Mouse (Mus musculus): ENCODE data around the gene Acly.
A peak's percentile ranks its signal among the peaks of the same experiment; 100 is the strongest.
"Not testable (repeated sequence)": the region's sequence is repeated elsewhere in the genome, so short reads cannot be mapped to it uniquely, and the experiment has no call there.

Acly gene

DNA sequence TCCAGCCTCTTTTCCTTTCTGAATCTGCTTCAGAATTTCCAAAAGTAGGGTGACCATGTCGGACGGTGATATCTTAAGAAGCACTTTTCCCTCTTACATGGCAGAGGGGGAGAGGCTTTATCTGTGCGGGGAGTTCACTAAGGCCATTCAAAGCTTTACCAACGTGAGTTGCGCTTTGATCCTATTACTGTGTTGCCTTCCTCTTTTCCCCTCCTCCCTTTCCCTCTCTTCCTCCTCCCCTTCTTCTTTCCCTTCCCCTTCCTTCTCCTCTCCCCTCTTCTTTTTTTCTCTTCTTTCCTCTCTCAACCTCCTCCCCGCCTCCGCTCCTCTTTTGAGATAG is 17.9 kb upstream of the Acly start:
- no peak for DNase-seq (ENCODE audit: low spot score in 2 of 2)

DNA sequence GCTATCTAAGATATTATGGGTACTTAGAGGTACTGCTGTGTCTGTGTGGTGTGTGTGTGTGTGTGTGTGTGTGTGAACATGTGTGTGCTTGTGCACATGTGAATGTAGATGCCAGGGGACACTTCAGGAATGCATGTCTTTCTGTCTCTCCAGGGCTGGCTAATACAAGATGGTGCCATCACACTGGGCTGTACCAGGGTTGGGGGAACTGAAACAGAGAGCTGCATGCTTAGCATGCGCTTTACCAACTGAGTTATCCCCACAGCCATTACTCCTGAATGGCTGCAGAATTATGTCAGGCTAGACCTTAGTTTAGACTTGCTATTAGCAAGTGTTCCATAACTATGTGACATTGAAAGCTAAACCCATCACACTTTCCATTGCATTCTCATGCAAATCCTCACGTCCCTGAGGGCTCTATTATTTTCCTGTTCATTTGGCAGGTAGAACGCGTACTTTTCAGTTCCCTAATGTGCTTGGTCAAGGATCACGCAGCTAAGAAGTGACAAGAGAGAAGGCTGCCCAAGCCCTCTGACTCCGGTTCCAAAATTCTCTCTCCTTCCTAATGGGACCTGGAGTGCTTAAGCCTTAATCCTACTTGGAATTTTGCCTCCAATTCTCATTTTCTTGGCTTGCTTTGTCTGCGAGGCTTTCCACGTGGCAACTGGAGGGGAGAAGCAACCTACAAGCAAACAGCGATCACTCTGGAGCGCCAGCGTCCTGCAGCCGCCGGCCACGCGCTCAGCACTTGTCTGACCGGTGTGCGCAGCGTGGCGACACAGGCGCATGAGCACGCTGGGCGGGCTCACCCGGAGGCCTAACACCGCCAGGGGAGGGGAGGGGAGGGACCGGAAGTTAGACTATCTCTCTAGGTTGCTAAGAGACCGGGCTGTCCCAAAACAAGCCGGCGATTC is 17.3 kb upstream of the Acly start, which contains the start of gene Ttc25:
Gene Ttc25 (plus strand): TSS at position 776 of the 914 bp plus-strand sequence.
- DNase-seq (ENCODE audit: low spot score in 2 of 2), result peak; percentile 77 to 80

DNA sequence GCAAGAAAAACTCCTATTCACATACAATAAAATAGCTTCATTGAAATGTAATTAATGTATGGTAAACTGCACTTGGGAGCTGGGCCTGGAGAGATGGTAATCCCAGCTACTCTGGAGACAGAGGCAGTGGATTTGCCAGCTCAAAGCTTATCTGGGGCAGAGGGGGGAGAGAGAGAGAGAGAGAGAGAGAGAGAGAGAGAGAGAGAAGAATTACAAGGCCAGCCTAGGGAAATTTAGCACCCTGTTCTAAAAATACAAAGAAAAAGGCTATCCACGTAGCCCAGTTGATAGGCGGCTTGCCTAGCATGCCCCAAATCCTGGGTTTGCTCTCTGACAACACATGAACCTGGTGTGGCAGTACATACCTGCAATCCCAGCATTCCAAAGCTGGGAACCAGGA is 13.8 kb upstream of the Acly start:
- DNase-seq (ENCODE audit: low spot score in 2 of 2), result no peak

DNA sequence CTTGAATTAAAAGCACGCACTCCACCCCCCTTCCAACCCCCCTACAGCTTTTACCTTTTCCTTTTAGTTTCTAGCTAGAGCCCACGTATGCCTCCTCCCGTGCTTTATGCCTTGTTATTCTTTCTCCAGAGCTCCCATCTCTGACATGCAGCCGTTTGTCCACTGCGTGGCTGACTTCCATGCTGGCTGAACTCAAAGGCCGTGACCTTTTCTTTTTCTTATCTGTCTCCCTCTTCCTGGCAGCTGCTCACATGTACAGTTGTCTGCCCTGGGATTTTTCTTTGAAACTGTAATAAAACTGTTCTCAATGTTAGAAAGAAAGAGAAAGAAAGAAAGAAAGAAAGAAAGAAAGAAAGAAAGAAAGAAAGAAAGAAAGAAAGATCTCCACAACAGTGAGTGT is 13.2 kb upstream of the Acly start:
- no peak for DNase-seq (ENCODE audit: low spot score in 2 of 2)

DNA sequence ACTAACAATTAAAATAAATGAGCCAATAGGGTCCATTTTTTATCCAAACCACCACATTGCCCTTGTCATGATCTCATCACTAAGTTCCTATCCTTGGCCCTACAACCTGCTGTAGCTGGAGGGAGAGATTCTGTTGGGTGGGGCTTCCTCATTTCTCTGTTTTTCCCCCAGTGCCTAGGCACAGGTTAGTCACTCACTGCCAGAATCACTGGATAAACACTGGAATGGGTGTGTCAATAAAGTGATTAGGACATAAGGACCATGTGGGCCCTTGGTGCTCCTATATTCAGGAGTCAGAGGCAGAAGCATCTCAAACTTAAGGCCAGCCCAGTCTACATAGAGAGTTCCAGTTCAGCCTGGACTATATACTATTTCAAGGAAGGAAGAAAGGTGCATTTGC is 8.7 kb upstream of the Acly start:
- DNase-seq (ENCODE audit: low spot score in 2 of 2), result no peak

DNA sequence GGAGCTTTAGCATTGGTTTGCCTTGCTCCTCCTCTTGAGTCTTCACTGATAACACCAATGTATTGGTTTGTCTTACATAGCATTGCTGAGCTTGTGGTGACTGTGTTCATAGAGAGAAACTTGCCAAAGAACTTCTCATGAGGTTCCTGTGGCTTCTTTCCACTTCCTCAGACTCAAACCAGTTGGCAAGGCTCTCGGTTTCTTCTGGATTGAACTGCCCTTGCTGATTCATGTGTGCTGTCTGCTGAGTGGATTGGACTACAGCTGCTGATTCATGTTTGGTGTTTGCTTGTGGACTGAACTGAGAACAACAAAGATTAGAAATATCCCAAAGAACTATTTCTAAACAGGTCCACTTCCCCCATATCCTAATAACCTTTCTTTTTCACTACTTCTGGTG is 8.2 kb upstream of the Acly start:
- DNase-seq (ENCODE audit: low spot score in 2 of 2), result no peak

DNA sequence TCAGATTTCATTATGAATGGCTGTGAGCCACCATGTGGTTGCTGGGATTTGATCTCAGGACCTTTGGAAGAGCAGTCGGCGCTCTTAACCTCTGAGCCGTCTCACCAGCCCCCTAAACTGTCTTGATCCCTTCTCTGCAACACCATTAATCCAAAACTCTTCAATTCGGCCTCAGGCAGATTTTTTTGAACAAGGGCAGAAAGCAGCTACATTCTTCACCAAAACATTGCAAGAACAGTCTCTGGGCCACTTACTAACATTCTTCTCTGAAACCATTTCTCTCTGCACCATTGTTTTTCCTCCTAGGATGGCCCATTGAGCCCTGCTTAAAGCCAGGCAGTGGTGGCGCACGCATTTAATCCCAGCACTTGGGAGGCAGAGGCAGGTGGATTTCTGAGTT is 7.0 kb upstream of the Acly start:
- DNase-seq (ENCODE audit: low spot score in 2 of 2), result not testable (repeated sequence)

DNA sequence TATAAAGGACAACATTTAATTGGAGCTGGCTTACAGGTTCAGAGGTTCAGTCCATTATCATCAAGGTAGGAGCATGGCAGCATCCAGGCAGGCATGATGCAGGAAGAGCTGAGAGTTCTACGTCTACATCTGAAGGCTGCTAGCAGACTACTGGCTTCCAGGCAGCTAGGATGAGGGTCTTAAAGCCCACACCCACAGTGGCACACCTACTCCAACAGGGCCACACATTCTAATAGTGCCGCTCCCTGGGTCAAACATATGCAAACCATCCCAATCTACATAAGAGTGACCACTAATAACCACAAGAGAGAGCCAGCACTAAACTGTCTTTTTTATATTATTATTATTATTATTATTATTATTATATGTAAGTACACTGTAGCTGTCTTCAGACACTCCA is 6.6 kb upstream of the Acly start:
- DNase-seq (ENCODE audit: low spot score in 2 of 2), result not testable (repeated sequence)

DNA sequence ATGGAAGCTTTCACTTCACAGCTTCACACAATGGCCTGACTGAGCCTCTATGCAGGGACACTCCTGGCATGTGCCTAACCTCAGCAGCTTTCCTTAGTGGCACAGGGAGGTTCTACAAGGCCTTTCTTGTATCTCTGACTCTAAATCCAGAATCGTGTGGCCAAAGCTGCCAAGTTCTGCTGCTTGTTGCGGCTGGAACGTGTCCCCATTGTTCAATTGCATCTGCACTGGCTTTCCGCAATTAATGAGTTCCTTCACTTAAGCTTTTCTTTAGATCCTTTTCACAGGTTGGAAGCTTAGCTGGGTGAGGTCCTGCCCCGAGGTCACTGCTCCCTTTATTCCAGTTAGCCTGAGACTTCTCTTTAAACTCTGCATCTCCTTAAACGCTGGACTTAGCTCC is 6.1 kb upstream of the Acly start:
- no peak for DNase-seq (ENCODE audit: low spot score in 2 of 2)

DNA sequence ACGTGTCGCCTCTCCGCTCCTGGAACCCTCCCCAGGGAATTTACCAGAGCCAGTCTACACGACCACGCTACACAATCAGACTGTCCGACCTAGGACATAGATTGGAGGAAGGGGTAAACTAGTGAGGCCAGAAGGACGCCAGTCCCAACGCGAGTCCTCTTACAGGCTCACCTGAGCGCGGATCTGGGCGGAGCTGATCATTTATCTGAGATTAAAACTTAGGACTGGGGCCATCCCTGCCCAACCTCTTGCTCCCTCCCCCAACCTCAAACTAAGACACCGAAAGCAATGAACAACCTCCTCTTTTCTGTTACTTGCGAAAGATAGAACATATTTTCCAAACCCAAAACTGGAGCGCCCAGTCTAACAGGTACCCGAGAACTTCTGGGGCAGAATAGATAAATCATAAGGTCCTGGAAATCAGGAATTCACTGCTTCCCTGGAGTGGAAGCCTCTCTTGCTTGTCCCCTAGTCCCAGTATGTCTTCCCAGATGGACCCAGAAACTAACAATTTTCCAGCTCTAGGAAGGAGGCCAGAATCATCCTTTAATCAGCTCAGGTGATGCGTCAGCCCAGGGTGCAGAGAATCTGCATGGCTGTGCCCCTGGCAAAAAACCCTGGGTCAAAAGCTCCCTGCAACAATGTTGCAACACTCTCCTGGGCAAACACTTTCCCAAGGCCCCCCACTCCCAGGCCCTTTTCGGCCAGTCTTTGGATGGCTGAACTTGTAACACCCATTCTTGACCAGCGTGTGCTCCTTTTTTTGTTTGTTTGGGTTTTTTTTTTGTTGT is 770 bp upstream of the Acly start:
- DNase-seq (ENCODE audit: low spot score in 2 of 2), result no peak

DNA sequence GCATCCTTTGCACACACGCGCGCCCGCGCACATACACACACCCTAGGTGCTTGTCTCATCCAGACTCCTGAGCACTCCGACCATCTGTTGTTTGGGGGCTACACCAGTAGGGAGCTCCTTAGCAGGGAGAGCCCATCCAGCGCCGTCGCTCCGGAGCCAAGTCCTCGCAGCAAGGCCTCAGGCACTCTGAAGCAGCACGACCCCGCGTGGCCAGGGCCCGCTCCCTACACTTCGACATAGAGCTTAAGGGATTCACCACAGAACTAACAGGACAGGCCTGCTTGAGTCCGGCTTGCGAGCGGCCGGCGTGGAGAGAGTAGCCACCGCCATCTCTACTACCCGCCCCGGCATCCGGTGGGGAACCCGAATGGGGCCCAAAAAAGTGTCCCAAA is 738 bp downstream of the Acly start:
- DNase-seq (ENCODE audit: low spot score in 2 of 2), result peak; percentile 58 to 64

DNA sequence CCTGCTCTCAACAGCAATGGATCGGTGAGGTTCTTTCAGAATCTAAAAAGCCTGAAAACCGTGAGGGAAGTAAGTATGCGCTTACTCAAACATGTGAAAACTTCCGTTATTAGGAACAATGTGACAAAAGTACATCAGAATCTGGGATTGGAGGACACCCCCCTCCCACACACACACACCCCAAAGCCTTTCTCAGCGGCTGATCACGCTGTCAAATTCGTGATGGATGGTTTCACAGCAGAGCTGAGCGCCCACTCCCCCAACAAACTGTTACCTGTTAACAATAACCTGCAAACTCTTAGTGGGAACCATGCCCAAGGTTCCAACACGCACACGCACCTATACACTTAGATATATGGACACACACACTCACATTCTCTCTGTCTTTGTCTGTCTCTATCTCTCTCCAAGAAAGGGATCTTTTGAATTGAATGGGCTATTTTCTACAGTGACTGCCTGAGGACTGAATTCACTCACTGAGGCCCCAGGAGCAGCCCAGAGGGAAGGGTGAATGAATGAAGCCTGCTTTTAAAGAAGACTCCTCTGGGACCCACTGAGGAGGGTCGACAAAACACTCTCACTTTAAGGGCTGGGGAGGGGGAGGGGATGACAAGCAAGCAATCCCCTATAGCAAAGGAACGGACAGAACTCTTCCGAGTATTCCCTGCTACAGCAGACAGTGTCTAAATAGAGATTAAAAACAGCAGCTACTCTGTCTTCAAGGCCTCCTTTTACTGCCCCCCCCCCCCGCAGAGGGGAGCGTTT is 1.6 kb downstream of the Acly start:
- no peak for DNase-seq (ENCODE audit: low spot score in 2 of 2)

DNA sequence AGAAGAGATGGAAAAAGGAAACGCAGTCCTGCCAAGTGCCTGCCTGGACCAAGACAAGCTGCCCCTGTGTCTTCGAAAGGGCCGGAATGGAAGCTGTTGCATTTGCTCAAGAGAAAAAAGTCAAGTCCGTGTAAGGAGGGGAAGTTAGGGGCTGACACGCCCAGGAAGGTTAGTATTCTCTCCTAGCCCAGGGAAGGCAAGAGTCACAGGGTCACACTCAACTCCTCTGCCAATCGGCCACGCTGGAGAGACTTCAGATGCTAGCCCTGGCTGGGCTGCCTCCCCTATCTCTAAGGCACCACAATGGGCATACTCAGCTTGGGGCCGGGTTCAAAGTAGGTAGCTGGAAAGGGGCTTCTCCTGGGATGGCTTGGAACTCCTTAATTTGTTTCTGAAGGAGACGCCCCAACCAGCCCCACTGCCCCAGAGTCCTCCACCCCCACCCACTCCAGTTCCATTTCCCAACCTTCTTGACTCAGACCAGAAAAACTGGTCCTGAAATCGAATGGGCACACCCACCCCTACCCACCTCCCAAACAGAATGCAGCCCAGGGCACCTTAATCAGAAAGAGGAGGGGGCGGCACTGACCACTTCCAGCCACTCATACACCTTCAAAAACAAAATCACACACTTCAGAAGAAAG is 2.7 kb downstream of the Acly start:
- DNase-seq (ENCODE audit: low spot score in 2 of 2), result no peak

DNA sequence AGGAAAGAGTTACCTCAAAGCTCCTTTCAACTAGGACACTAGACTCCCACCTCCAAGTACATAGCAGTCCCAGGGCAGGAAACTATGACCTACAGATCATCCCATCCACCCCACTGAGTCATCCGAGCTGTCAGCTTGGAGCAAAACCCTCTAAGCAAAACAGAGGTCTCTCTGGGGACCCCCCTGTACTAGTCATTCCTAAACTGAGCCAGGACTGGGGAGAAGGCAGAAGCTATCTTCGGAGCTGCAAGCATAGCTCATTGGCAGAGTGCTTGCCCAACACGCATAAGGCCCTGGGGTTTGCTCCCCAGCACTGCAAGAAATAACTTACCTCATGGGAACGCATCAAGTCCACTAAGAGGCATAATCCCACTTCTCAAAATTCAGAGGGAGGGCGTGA is 3.4 kb downstream of the Acly start:
- no peak for DNase-seq (ENCODE audit: low spot score in 2 of 2)

DNA sequence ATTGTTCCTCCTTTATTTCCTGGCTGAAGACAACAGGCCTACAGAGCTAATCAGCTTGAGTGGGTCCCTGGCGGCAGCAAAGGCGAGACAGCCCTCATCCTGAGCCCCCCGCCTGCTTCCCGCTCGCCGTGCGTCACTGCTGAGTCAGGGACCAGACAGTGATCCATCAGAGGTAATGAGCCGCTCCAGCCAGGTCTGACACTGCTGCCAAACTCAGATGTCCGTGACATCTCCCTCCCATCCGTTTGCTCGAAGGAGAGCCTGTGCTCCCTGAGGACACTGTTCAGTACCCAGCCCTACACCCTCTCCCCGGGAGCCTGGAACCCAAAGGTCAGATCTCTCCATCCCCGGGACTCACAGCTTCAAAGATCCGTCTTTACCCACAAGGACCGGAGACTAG is 7.0 kb downstream of the Acly start:
- DNase-seq (ENCODE audit: low spot score in 2 of 2), result no peak

DNA sequence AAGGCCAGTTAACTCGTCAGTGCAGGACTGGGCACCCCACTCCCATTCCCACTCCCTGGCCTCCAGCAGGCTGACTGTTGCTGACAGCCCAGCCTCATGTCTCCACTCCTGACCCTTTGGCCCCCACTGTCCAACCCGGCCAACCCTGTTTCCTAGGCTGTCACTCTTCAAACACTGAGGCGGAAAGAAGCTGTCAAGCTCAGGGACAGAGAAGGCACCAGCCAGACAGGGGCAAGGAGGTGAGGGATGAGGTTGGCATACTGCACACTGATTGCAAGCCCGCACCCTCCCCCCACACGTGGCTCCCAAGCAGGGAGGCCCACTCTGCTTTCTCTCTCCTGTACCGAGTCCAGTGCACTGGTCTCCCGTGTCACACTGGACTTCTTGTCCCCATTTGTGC is 8.6 kb downstream of the Acly start:
- DNase-seq (ENCODE audit: low spot score in 2 of 2), result no peak

DNA sequence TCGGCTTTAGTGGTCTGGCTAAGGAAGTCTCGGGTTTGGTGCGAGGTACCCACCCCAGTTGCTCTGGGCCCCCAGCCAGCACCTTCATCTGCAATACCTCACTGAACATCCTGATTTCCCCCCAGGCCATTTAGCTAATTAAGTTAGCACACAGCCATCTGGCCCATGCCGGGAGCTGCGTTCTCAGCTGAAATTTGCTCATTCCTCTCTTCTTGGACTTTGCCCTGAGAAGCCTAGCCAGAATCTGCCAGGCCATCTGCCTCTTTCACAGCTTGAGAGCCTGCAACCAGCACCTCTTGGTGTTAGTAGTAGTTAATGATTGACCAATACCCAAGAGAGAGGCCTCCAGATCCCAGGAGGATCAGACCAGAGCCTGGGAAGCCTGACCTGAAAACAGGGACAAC is 9.6 kb downstream of the Acly start:
- no peak for DNase-seq (ENCODE audit: low spot score in 2 of 2)

DNA sequence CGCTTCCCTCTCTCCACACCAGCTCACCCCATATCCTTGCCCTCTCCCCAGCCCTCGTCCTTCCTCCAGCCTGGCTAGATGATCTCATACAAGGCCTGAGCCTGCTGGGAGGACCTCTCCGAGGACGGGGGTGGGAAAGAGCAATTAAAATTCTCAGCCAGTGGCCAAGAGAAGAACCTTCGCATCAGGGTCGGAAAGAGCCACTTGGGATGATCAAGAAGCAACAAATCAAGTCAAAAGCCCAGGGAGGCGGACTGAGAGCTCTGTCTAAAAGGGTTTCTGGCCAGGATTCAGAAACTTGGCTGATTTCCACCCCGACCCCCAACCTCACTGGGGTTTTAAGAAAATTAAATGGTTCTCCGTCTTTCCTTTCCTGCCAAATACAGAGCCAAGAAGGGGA is 11.5 kb downstream of the Acly start:
- DNase-seq (ENCODE audit: low spot score in 2 of 2), result no peak

DNA sequence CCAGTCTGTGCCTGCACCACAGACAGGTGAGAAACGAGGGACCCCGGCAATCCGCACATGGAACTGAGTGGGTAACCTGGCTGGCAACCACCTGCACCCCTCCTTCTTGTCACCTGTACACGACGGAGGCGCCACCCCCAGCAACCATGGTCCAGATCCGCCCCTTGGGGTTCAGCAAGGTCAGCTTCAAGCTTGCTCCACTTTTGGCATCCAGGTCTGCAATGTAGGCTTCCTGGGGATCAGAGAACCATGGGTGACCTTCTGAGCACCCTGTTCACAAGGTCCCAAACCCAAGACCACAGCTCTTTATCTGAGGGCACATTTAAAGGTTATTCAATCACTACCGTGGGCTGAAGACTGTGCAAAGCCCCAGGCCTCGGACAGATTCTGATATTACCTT is 12.0 kb downstream of the Acly start:
- no peak for DNase-seq (ENCODE audit: low spot score in 2 of 2)

DNA sequence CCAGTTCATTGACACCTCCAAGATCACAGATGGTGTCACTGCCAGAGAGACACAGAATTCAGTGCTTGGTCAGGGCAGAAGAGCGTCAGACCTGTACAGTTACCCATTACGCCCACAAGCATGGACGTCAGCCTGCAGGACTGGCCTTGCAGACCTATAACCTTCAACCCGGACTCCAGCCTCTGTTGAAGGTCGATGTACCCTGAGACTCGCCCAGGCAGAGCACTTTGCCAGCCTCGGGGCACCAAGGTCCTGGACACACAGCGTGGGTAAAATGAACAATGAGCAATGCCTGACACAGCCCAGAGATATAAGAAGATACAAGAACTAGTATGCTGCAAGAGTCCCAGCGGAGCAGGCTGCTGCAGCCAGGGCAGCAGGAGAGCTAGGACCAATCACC is 12.7 kb downstream of the Acly start:
- DNase-seq (ENCODE audit: low spot score in 2 of 2), result no peak

DNA sequence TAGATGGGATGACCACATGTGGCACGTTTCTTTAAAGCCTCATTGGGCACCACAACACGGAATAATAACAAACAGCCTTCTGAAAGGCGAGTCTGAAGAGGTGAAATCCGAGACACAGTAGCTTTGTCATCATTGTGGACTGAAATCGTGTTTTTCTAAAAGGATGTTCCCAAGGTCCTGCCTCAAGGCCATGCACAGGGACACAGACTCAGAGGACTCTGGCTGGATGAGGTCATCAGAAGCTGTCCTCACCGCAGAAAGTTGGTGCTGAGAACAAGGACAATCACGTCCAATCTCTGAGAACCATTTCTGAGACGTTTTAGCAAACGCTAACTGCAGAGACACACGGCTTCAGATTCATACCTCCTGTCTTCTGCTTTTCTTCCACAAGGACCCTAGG is 14.1 kb downstream of the Acly start:
- no peak for DNase-seq (ENCODE audit: low spot score in 2 of 2)

DNA sequence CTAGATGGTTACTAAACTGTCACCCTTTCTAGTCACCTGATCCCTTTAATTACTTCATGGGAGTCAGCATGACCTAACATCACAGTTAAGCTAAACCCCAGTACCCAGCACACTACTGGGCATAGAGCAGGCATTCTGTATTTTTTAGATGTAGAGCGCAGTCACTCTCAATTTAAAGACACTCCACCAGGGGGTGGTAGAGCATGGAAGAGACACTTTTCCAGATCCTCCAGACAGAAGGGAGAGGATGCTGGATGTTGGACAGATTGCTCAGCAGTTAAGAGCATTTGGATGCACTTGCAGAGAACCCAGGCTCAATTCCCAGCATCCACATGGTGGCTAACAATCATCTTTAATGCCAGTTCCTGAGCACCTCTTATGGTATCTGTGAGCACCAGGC is 15.4 kb downstream of the Acly start:
- peak; percentile 21 to 54 for DNase-seq (ENCODE audit: low spot score in 2 of 2)

Measured in frontal cortex, postnatal 36 days (tissue).